Mouse (Mus musculus) limb, embryonic 12.5 days (tissue): ENCODE results near the gene Gli1. TPM values are rescaled to one million over a fixed set of nuclear protein-coding genes. Genes with fewer than 3 reads are reported as not detected.
A peak's percentile ranks its signal among the peaks of the same experiment; 100 is the strongest.

ENCODE experiments used
- ATAC-seq: fragments of 200-750 bp; cut with Nextera tagmentation; 2 replicates; pipeline ENCODE4 v1.8.0; 2017; ENCODE audit warnings: low read depth, moderate TSS enrichment; ENCODE audit not compliant: insufficient number of reproducible peaks, insufficient read depth, low FRiP score, low TSS enrichment
- H3K27ac ChIP-seq: fragments of 300-500 bp; sonication (generic); 2 replicates; pipeline ENCODE4 v1.5.1; 2016; ENCODE audit warnings: mild to moderate bottlenecking, moderate library complexity
- H3K27me3 ChIP-seq: fragments of 300-500 bp; sonication (generic); 2 replicates; pipeline ENCODE4 v1.6.1; 2016; ENCODE audit warnings: mild to moderate bottlenecking, moderate library complexity
- H3K36me3 ChIP-seq: fragments of 300-500 bp; sonication (generic); 2 replicates; pipeline ENCODE4 v1.6.1; 2016; ENCODE audit warnings: mild to moderate bottlenecking, moderate library complexity
- H3K4me1 ChIP-seq: fragments of 300-500 bp; sonication (generic); replicated peaks from 2 replicates; pipeline ENCODE4 v1.6.1; 2016
- H3K4me2 ChIP-seq: fragments of 300-500 bp; sonication (generic); 2 replicates; pipeline ENCODE4 v1.6.1; 2016; ENCODE audit warnings: mild to moderate bottlenecking, moderate library complexity
- H3K4me3 ChIP-seq: fragments of 300-500 bp; sonication (generic); replicated peaks from 2 replicates; pipeline ENCODE4 v1.5.1; 2016; ENCODE audit warnings: mild to moderate bottlenecking
- H3K9ac ChIP-seq: fragments of 300-500 bp; sonication (generic); replicated peaks from 2 replicates; pipeline ENCODE4 v1.6.1; 2016; ENCODE audit warnings: mild to moderate bottlenecking, moderate library complexity
- H3K9me3 ChIP-seq: fragments of 300-500 bp; sonication (generic); 2 replicates; pipeline ENCODE4 v1.6.1; 2016; ENCODE audit warnings: mild to moderate bottlenecking, moderate library complexity
- WGBS: fragments of 180-500 bp; shearing (Covaris S2); methylation state at CpG from one replicate; pipeline ENCODE4 v1.1.7; 2016; 5-methylcytosine and 5-hydroxymethylcytosine counted together
- polyA plus RNA-seq: library from polyadenylated mRNA; unstranded; fragments of >200 nt; fragmentation: Nextera tagmentation; extraction: Ambion mirVana; gene quantifications from 2 replicates; pipeline ENCODE4 v1.2.1, GENCODE M21; 2016

Gli1 gene
- polyA plus RNA-seq, 1 experiment from 2014 or later: 11.0 TPM

- H3K4me2 ChIP-seq: peak overlapping the region; percentile 92
- peak overlapping the region; percentile 98 for H3K27ac ChIP-seq
- ATAC-seq: peak; percentile 87
- no peaks in the 10 kb centered on the region for H3K27me3 ChIP-seq
- H3K9ac ChIP-seq: peak overlapping the region; percentile 63
- no peaks in the 10 kb centered on the region for H3K9me3 ChIP-seq
- peak overlapping the region; percentile 71 for H3K4me3 ChIP-seq
- peaks cover 53% of the 10 kb centered on the region for H3K4me1 ChIP-seq
- WGBS: under 1% methylated on average over 46 of the region's 47 CpGs
- H3K36me3 ChIP-seq: peaks cover 56% of the 10 kb centered on the region
These were observed 51.4 kb downstream of the Gli1 start for GRCm38 (mm10) chr10:127290307-127290929.

DNA sequence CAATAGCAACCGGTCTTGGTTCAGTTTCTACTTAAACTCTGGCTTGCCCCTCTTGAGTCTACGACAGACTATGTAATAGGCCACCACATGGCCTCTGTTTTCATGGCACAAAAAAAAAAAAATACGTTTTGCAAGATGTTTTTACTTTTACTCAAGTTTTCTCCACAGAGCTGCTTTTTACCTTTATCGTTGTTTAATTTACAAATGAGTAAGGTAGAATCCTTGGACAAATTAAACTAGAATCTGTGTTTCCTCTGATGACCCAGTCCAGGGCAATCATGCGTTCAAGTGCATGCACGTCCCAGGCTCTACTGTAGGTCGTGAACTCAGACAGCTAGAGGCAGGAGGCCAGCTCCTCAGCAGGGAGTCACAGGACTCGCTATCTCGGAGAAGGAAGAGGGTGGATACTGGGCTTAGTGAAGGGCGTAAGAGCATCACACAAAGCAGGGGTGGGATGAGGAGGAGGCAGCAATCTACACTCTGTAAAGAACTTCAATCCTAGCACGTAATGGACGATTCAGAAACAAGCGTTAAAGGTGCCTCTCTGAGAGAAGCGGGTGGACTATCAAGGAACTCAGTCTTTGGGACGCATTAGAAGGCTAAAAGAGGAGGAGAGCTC is 52.1 kb downstream of the Gli1 start:
- WGBS: 1% methylated on average over 15 of the region's 15 CpGs
- Histone ChIP-seq H3K4me2 (peak overlapping the region; percentile 92), H3K36me3 (peaks cover 56% of the 10 kb centered on the region), H3K9ac (peak overlapping the region; percentile 80; the same call in 1 of the 2 replicates), H3K27me3 (no peaks in the 10 kb centered on the region), H3K9me3 (no peaks in the 10 kb centered on the region), H3K4me1 (peaks cover 60% of the 10 kb centered on the region), H3K4me3 (peak overlapping the region; percentile 71), H3K27ac (peak overlapping the region; percentile 98)
- no peak; the same call in 1 of the 2 replicates for ATAC-seq

DNA sequence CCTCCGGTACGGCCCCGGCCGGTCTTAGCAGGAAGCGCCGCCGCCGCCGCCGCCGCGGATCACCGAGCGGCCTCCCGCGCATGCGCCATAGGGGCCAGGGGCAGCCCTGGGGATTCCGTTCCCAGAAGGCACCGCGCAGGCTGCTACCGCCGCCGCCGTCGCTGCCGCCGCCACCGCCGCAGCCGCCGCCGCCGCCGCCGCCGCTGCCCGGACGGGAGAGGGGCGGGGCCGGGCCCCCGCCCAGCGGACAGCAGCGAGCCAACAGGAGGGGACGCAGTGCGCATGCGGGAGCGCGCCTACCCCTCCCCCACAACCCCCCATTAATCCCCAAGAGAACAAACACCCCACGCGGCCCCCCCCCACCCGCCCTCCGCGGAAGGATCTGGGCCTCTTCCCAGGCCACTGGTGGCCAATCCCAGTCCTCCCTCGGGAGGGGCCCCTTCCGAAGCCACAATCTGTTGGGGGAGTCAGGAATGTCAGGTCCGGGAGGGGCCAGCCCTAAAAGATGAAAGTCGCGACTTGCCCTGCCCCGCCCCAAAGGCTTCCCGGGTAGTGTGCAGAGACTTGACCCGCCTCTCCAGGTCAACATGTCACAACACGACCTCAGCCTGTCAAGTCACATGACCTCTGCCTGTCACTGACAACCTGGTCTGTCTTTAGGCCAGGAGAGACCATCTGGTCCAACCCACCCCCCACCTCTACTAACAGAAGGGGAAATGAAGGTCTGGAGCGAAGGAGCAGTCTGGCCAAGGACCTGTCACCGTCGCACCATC is 52.8 kb downstream of the Gli1 start, which contains the start of gene Mbd6:
Mbd6 (minus strand) TSS at position 219 of the 773 bp plus-strand sequence.
- Histone ChIP-seq H3K27ac (peak within 1 kb of the TSS; percentile 98), H3K9me3 (no peaks in the 10 kb centered on the region), H3K4me3 (peak within 1 kb of the TSS; percentile 71), H3K4me1 (peaks cover 60% of the 10 kb centered on the region), H3K9ac (peak within 1 kb of the TSS; percentile 80), H3K4me2 (peak within 1 kb of the TSS; percentile 92), H3K27me3 (no peaks in the 10 kb centered on the region), H3K36me3 (peaks cover 56% of the 10 kb centered on the region)
- ATAC-seq: peak; percentile 4; the same call in 1 of the 2 replicates
- under 1% methylated on average over 53 of the region's 65 CpGs for WGBS

- H3K9me3 ChIP-seq: no peaks in the 10 kb centered on the region
- H3K4me1 ChIP-seq: peaks cover 60% of the 10 kb centered on the region
- peak overlapping the region; percentile 80 for H3K9ac ChIP-seq
- ATAC-seq: no peak
- H3K27me3 ChIP-seq: no peaks in the 10 kb centered on the region
- peak overlapping the region; percentile 71 for H3K4me3 ChIP-seq
- H3K36me3 ChIP-seq: peaks cover 56% of the 10 kb centered on the region
- WGBS: 3% methylated on average over 27 of the region's 28 CpGs
- peak overlapping the region; percentile 92 for H3K4me2 ChIP-seq
- peak overlapping the region; percentile 98 for H3K27ac ChIP-seq
These were observed 53.4 kb downstream of the Gli1 start for GRCm38 (mm10) chr10:127288328-127288799.

DNA sequence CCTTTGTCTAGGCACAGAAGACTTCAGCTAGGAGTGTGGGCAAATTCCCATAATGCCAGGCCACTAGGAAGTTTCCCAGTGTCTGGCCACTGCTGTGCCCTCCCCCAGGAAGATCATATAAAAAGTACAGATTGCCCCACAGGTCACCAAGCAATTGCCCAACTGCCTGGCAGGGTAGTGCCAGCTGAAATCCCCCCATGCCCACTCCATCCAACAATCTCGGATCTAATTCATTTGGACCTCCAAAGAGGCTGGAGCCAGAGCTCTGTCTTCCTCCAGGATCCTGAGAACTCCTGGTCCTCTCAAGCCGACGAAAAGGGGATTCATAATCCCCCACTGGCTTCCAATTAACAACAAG is 53.9 kb downstream of the Gli1 start:
- peak overlapping the region; percentile 71 for H3K4me3 ChIP-seq
- no peaks in the 10 kb centered on the region for H3K9me3 ChIP-seq
- peak overlapping the region; percentile 92 for H3K4me2 ChIP-seq
- H3K4me1 ChIP-seq: peaks cover 57% of the 10 kb centered on the region
- peaks cover 56% of the 10 kb centered on the region for H3K36me3 ChIP-seq
- no peak for ATAC-seq
- peak overlapping the region; percentile 98 for H3K27ac ChIP-seq
- 0% methylated on average over 3 of the region's 3 CpGs for WGBS
- H3K9ac ChIP-seq: peak overlapping the region; percentile 80
- H3K27me3 ChIP-seq: no peaks in the 10 kb centered on the region

DNA sequence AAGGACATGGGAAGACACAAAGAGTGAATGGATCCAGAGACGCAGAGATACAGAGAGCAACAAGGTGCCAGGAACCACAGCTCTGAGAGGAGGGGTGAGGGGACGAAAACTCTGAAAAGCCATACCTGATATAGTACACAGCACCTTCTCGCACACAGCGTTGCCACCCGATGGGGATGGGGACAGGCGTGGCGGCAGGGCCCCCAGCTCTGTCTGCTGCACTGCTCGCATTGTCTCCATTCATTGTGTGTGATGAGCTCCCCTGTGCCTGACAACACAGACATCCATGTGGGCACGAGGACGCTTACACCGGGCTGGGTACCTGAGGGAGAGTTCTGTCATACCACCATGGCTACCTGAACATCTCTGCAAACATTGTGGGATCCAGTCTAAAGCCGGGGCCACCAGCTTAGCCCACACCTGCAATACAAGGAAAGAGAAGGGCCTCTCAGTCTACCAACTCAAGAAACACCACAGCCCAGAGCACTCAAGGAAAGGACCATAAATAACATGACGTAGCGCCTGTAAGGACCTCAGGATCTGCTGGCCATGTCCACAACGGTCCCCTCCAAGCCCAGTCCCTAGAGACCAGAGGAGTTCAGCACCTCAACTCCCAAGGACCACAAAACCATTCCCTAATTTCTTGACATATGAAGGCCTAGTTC is 54.4 kb downstream of the Gli1 start:
- peaks cover 56% of the 10 kb centered on the region for H3K36me3 ChIP-seq
- H3K27ac ChIP-seq: peak overlapping the region; percentile 98
- no peak for ATAC-seq
- no peaks in the 10 kb centered on the region for H3K9me3 ChIP-seq
- WGBS: 71% methylated on average over 15 of the region's 15 CpGs
- H3K4me3 ChIP-seq: peak overlapping the region; percentile 71
- peak overlapping the region; percentile 92 for H3K4me2 ChIP-seq
- H3K4me1 ChIP-seq: peaks cover 54% of the 10 kb centered on the region
- no peaks in the 10 kb centered on the region for H3K27me3 ChIP-seq
- peak overlapping the region; percentile 80 for H3K9ac ChIP-seq

- H3K4me3 ChIP-seq: peak overlapping the region; percentile 71; the same call in 1 of the 2 replicates
- H3K27me3 ChIP-seq: no peaks in the 10 kb centered on the region
- H3K4me2 ChIP-seq: peak overlapping the region; percentile 92
- H3K27ac ChIP-seq: no peak overlapping the region
- H3K9ac ChIP-seq: 0 out of 2 replicates have a peak overlapping the region, but pooled peaks have one; percentile 1
- no peaks in the 10 kb centered on the region for H3K9me3 ChIP-seq
- H3K4me1 ChIP-seq: peaks cover 47% of the 10 kb centered on the region
- H3K36me3 ChIP-seq: peaks cover 58% of the 10 kb centered on the region
- no peak for ATAC-seq
- 64% methylated on average over 7 of the region's 7 CpGs for WGBS
These were observed 55.0 kb downstream of the Gli1 start for GRCm38 (mm10) chr10:127286730-127287129.

DNA sequence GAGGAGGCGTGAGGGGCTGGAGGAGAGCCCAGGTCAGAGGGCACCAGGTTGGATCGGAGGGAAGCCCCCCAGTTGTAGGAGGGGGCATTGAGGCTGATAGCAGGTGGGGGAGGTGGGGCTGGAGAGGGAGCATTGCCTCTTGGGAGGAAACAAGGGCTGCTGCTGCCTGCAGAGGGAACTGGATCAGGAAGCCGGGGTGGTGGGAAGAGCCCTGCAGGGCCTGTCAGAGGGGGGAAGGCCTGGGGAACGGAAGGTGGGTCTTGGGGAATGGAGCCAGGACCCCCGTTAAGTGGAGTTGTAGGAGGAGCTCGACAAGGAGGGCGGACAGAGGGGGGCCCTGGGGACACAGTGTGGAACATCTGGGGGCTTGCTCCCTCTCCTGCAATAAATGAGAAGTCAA is 55.6 kb downstream of the Gli1 start:
- peak overlapping the region; percentile 92; the same call in 1 of the 2 replicates for H3K4me2 ChIP-seq
- H3K27me3 ChIP-seq: no peaks in the 10 kb centered on the region
- ATAC-seq: no peak
- H3K4me1 ChIP-seq: peaks cover 42% of the 10 kb centered on the region
- no peak overlapping the region for H3K4me3 ChIP-seq
- H3K9ac ChIP-seq: no peak overlapping the region
- peaks cover 63% of the 10 kb centered on the region for H3K36me3 ChIP-seq
- 75% methylated on average over 7 of the region's 7 CpGs for WGBS
- no peaks in the 10 kb centered on the region for H3K9me3 ChIP-seq
- H3K27ac ChIP-seq: no peak overlapping the region

DNA sequence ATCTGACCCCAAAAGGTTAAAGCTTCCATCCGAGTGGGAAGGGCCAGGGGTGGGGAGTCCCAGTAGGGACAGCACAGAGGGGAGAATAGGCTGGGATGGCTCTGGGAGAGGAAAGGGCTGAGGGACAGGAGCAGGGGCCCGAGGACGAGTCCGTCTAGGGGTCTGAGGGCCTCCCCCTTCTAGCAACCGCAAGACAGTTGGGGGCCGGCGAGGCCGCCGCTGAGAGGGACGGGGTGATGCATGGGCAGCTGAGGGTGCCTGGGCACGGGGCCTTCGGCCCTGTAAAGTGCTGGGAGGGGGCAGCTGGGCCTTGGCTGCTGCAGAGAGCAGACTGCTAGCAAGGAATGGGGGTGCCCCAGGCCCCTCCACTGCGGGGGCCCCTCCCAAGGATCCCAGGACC is 56.1 kb downstream of the Gli1 start:
- H3K4me2 ChIP-seq: peak overlapping the region; percentile 4; the same call in 1 of the 2 replicates
- no peaks in the 10 kb centered on the region for H3K9me3 ChIP-seq
- H3K4me1 ChIP-seq: peaks cover 42% of the 10 kb centered on the region
- H3K36me3 ChIP-seq: peaks cover 69% of the 10 kb centered on the region
- H3K27me3 ChIP-seq: no peaks in the 10 kb centered on the region
- H3K27ac ChIP-seq: no peak overlapping the region
- no peak overlapping the region for H3K4me3 ChIP-seq
- 84% methylated on average over 13 of the region's 13 CpGs for WGBS
- no peak for ATAC-seq
- peak overlapping the region; percentile 31; the same call in 1 of the 2 replicates for H3K9ac ChIP-seq

GRCm38 (mm10) chr10:127284724-127285500 is 56.9 kb downstream of the Gli1 start:
- Histone ChIP-seq H3K27ac (no peak overlapping the region; the same call in 1 of the 2 replicates), H3K9me3 (no peaks in the 10 kb centered on the region), H3K36me3 (peaks cover 76% of the 10 kb centered on the region), H3K4me2 (no peak overlapping the region), H3K4me3 (no peak overlapping the region), H3K27me3 (no peaks in the 10 kb centered on the region), H3K4me1 (peaks cover 41% of the 10 kb centered on the region), H3K9ac (no peak overlapping the region)
- WGBS: 78% methylated on average over 11 of the region's 11 CpGs
- no peak for ATAC-seq
